Mouse (Mus musculus) frontal cortex, postnatal 36 days (tissue): ENCODE measurements around the gene Rpl3.
A peak's percentile ranks its signal among the peaks of the same experiment; 100 is the strongest.
"Not testable (repeated sequence)": the region's sequence is repeated elsewhere in the genome, so short reads cannot be mapped to it uniquely, and the experiment has no call there.

Source experiments
- DNase-seq, 2 experiments: peaks; one replicate each; pipeline ENCODE4 v3.0.0; 2022; ENCODE audit warnings: low spot score in 2 of 2

Rpl3 gene

GRCm38 (mm10) chr15:80091121-80091955, at the start of gene Rpl3, which contains the start of gene Syngr1:
TSS of gene Rpl3 (minus strand) at chr15:80091868.
TSS of gene Syngr1 (plus strand) at chr15:80091334.
- DNase-seq, result peak; percentile 83 to 86

GRCm38 (mm10) chr15:80140878-80141277, 49.2 kb upstream of the Rpl3 start:
- DNase-seq, result no peak

- DNase-seq, result no peak
Measured at GRCm38 (mm10) chr15:80140302-80140701, 48.6 kb upstream of the Rpl3 start.

GRCm38 (mm10) chr15:80137945-80138791, 46.5 kb upstream of the Rpl3 start:
- DNase-seq, result peak; percentile 80 to 81

- no peak for DNase-seq
Measured at GRCm38 (mm10) chr15:80136645-80137044, 45.0 kb upstream of the Rpl3 start.

- DNase-seq, result no peak
Measured at GRCm38 (mm10) chr15:80135499-80135898, 43.8 kb upstream of the Rpl3 start.

- no peak for DNase-seq
Measured at GRCm38 (mm10) chr15:80134450-80134847, 42.8 kb upstream of the Rpl3 start.

- no peak for DNase-seq
Measured at GRCm38 (mm10) chr15:80133682-80134449, 42.2 kb upstream of the Rpl3 start.

- peak; percentile 92 to 94 for DNase-seq
Measured at GRCm38 (mm10) chr15:80132993-80133586, 41.4 kb upstream of the Rpl3 start, which contains the start of gene Tab1. TSS of gene Tab1 (plus strand) at chr15:80133127.

- no peak for DNase-seq
Measured at GRCm38 (mm10) chr15:80132452-80132851, 40.8 kb upstream of the Rpl3 start.

GRCm38 (mm10) chr15:80131421-80131820, 39.8 kb upstream of the Rpl3 start:
- no peak for DNase-seq

- no peak for DNase-seq
Measured at GRCm38 (mm10) chr15:80130689-80131088, 39.0 kb upstream of the Rpl3 start.

GRCm38 (mm10) chr15:80129982-80130381, 38.3 kb upstream of the Rpl3 start:
- DNase-seq, result no peak

- DNase-seq, result no peak
Measured at GRCm38 (mm10) chr15:80127191-80127590, 35.5 kb upstream of the Rpl3 start.

- DNase-seq, result no peak
Measured at GRCm38 (mm10) chr15:80124651-80125050, 33.0 kb upstream of the Rpl3 start.

- DNase-seq, result not testable (repeated sequence)
Measured at GRCm38 (mm10) chr15:80122431-80122830, 30.8 kb upstream of the Rpl3 start.

- DNase-seq, result no peak
Measured at GRCm38 (mm10) chr15:80121721-80122325, 30.2 kb upstream of the Rpl3 start.

- no peak for DNase-seq
Measured at GRCm38 (mm10) chr15:80119076-80119475, 27.4 kb upstream of the Rpl3 start.

GRCm38 (mm10) chr15:80117154-80117553, 25.5 kb upstream of the Rpl3 start:
- DNase-seq, result no peak

GRCm38 (mm10) chr15:80115866-80116794, 24.5 kb upstream of the Rpl3 start:
- no peak for DNase-seq
